22 mouse cellular contexts compared by ENCODE assay signal in genomic region chr7:128580318-128580717, GRCm38 (mm10). TPM values are rescaled to one million over a fixed set of nuclear protein-coding genes. Genes with fewer than 3 reads are reported as not detected.
DNase-seq lines count a peak whose midpoint lies in the region; ATAC-seq and TF ChIP-seq lines count a peak whose summit lies in the region.
"Had no signal": no experiment of that assay in that cellular context is flagged by ENCODE, and none has a peak within 500 bp of the region (broad histone marks: within the 10 kb centered on the region; RNA-seq: fewer than 3 reads in every experiment).

No protein-coding gene starts in this region.

- TF ChIP-seq POLR2A in ES-Bruce4 (IDR thresholded peaks at IDR 0.05; ENCODE audit: insufficient read depth, low read length) (no peak), MEL (IDR thresholded peaks at IDR 0.05; ENCODE audit: control insufficient read depth in 1 of 2, insufficient read depth in 1 of 2, low read depth in 1 of 2, low read length in 2 of 2, poor library complexity in 1 of 2) (no peak)

- H3K79me2 ChIP-seq in MEL (ENCODE audit: control insufficient read depth, insufficient read depth, low read length, poor library complexity): no peaks in the 10 kb centered on the region

- no peaks in the 10 kb centered on the region for H3K36me3 ChIP-seq in liver, embryonic 13.5 days
- no peaks in the 10 kb centered on the region for H3K36me3 ChIP-seq in liver, embryonic 11.5 days (ENCODE audit: control insufficient read depth, insufficient read depth, low read length)
- H3K36me3 ChIP-seq in ES-Bruce4 (ENCODE audit: control insufficient read depth, insufficient read depth, low read length, poor library complexity, severe bottlenecking) (no peaks in the 10 kb centered on the region), MEL (ENCODE audit: control insufficient read depth in 1 of 2, insufficient read depth in 2 of 2, low read length in 2 of 2) (peaks cover 0 to 21% of the 10 kb centered on the region in 2 experiments; a peak in 2 of 4 replicates)
- H3K36me3 ChIP-seq: embryonic facial prominence, embryonic 10.5 days; embryonic facial prominence, embryonic 12.5 days; forebrain, embryonic 10.5 days; forebrain, embryonic 12.5 days; G1E had no signal

- 43% methylated on average over 6 of the region's 6 CpGs for WGBS in liver, embryonic 13.5 days (ENCODE audit: insufficient replicate concordance)
- WGBS in liver, embryonic 11.5 days: 68% methylated on average over 6 of the region's 6 CpGs

- no peak for TF ChIP-seq RAD21 in MEL (IDR thresholded peaks at IDR 0.05; ENCODE audit: low read depth, low read length)

- H3K27ac ChIP-seq in liver, embryonic 13.5 days: no peak overlapping the region
- no peak overlapping the region for H3K27ac ChIP-seq in liver, embryonic 11.5 days (ENCODE audit: low read depth, low read length)
- H3K27ac ChIP-seq in ES-Bruce4 (ENCODE audit: insufficient read depth, low read length) (peak overlapping the region; percentile 96), MEL (ENCODE audit: control insufficient read depth, low read depth, low read length) (no peak overlapping the region)
- H3K27ac ChIP-seq: embryonic facial prominence, embryonic 10.5 days; embryonic facial prominence, embryonic 12.5 days; forebrain, embryonic 10.5 days; forebrain, embryonic 12.5 days had no signal

- H3K27me3 ChIP-seq in liver, embryonic 13.5 days: no peaks in the 10 kb centered on the region
- no peaks in the 10 kb centered on the region for H3K27me3 ChIP-seq in liver, embryonic 11.5 days (replicated peaks; ENCODE audit: control insufficient read depth, insufficient read depth, low read length)
- no peaks in the 10 kb centered on the region for H3K27me3 ChIP-seq in ES-Bruce4 (ENCODE audit: control insufficient read depth, insufficient read depth, low read length, poor library complexity, severe bottlenecking)
- H3K27me3 ChIP-seq in MEL (ENCODE audit: control insufficient read depth in 1 of 2, insufficient read depth in 2 of 2, low read length in 2 of 2): no peaks in the 10 kb centered on the region
- H3K27me3 ChIP-seq: embryonic facial prominence, embryonic 12.5 days had no signal

- no peak overlapping the region for H3K4me3 ChIP-seq in liver, embryonic 13.5 days (replicated peaks)
- H3K4me3 ChIP-seq in liver, embryonic 11.5 days (ENCODE audit: low read depth, low read length): no peak overlapping the region
- H3K4me3 ChIP-seq in ES-Bruce4 (ENCODE audit: low read depth, low read length): no peak overlapping the region
- H3K4me3 ChIP-seq in MEL (ENCODE audit: control insufficient read depth in 1 of 2, insufficient read depth in 1 of 2, low read depth in 2 of 2, low read length in 2 of 2): no peak overlapping the region
- H3K4me3 ChIP-seq: embryonic facial prominence, embryonic 10.5 days; embryonic facial prominence, embryonic 12.5 days; forebrain, embryonic 10.5 days; forebrain, embryonic 12.5 days had no signal

- no peaks in the 10 kb centered on the region for H3K9me3 ChIP-seq in liver, embryonic 13.5 days (replicated peaks)
- no peaks in the 10 kb centered on the region for H3K9me3 ChIP-seq in liver, embryonic 11.5 days (ENCODE audit: control insufficient read depth, low read length)
- H3K9me3 ChIP-seq in ES-Bruce4 (replicated peaks; ENCODE audit: control insufficient read depth, insufficient read depth, low read length, poor library complexity, severe bottlenecking) (peaks cover 3% of the 10 kb centered on the region; the same call in 1 of the 2 replicates), MEL (replicated peaks; ENCODE audit: insufficient read depth, low read length) (no peaks in the 10 kb centered on the region)
- H3K9me3 ChIP-seq: embryonic facial prominence, embryonic 10.5 days; embryonic facial prominence, embryonic 12.5 days; forebrain, embryonic 10.5 days; forebrain, embryonic 12.5 days; G1E had no signal

- no peak overlapping the region for H3K4me2 ChIP-seq in liver, embryonic 13.5 days
- H3K4me2 ChIP-seq in liver, embryonic 11.5 days: no peak overlapping the region
- H3K4me2 ChIP-seq: embryonic facial prominence, embryonic 12.5 days; forebrain, embryonic 12.5 days had no signal

- peaks cover 28% of the 10 kb centered on the region for H3K4me1 ChIP-seq in liver, embryonic 13.5 days (replicated peaks)
- peaks cover 10% of the 10 kb centered on the region for H3K4me1 ChIP-seq in liver, embryonic 11.5 days (replicated peaks; ENCODE audit: control insufficient read depth, insufficient read depth, low read length)
- H3K4me1 ChIP-seq in ES-Bruce4 (ENCODE audit: control insufficient read depth, insufficient read depth, low read length): peaks cover 8% of the 10 kb centered on the region
- peaks cover 20 to 36% of the 10 kb centered on the region in 2 experiments for H3K4me1 ChIP-seq in MEL (ENCODE audit: control insufficient read depth in 1 of 2, insufficient read depth in 2 of 2, low read length in 2 of 2)

- no peak for DNase-seq in liver, embryonic 13.5 days
- DNase-seq in liver, embryonic 11.5 days (ENCODE audit: low spot score): no peak
- peak; percentile 34 for DNase-seq in MEL (ENCODE audit: low read depth, low spot score)
- no peak for DNase-seq in left cerebral cortex, adult 9 months (ENCODE audit: low spot score in 2 of 2)
- DNase-seq in adrenal gland, postnatal 25 days: no peak
- DNase-seq: adrenal gland, adult 2 months; adrenal gland, postnatal 10 days; adrenal gland, postnatal 36 days; cerebellum, adult 11-12 months; cerebellum, adult 2 months; cerebellum, adult 9-10 months; cerebellum, postnatal 10 days; cerebellum, postnatal 25 days had no signal

- ATAC-seq in liver, embryonic 13.5 days (ENCODE audit: low read depth): peak; percentile 53; the same call in 1 of the 2 replicates
- ATAC-seq in liver, embryonic 11.5 days (replicated peaks; ENCODE audit: low FRiP score): no peak; the same call in 1 of the 2 replicates
- ATAC-seq in megakaryocyte-erythroid progenitor cell, adult 5-6 weeks (replicated peaks; ENCODE audit: low FRiP score, low TSS enrichment, poor library complexity, severe bottlenecking): peak; percentile 62
- ATAC-seq: forebrain, embryonic 14.5 days; forebrain, embryonic 16.5 days had no signal

- no peak for TF ChIP-seq CTCF in ES-Bruce4 (IDR thresholded peaks at IDR 0.05; ENCODE audit: low read depth, low read length)
- TF ChIP-seq CTCF in MEL (IDR thresholded peaks at IDR 0.05 in 2 of 3, conservative IDR thresholded peaks at IDR 0.05 in 1 of 3; ENCODE audit: control insufficient read depth in 1 of 3, insufficient read depth in 1 of 3, low read depth in 2 of 3, low read length in 3 of 3, poor library complexity in 1 of 3, severe bottlenecking in 1 of 3): no peak

- no peak for TF ChIP-seq EP300 in ES-Bruce4 (IDR thresholded peaks at IDR 0.05; ENCODE audit: insufficient read depth, low read depth, low read length)
- TF ChIP-seq EP300 in MEL (IDR thresholded peaks at IDR 0.05; ENCODE audit: low read depth in 1 of 2, low read length in 2 of 2): no peak

- H3K9ac ChIP-seq in liver, embryonic 13.5 days: no peak overlapping the region
- no peak overlapping the region for H3K9ac ChIP-seq in liver, embryonic 11.5 days (ENCODE audit: low read depth, low read length)
- peak overlapping the region; percentile 25; the same call in 1 of the 2 replicates for H3K9ac ChIP-seq in ES-Bruce4 (ENCODE audit: low read depth, poor library complexity, severe bottlenecking)
- H3K9ac ChIP-seq in MEL (ENCODE audit: control insufficient read depth, low read depth, low read length, poor library complexity, severe bottlenecking): no peak overlapping the region
- H3K9ac ChIP-seq: embryonic facial prominence, embryonic 12.5 days; forebrain, embryonic 12.5 days had no signal

TF ChIP-seq in MEL, 35 proteins besides CTCF, POLR2A, EP300 and RAD21:
- TF ChIP-seq HCFC1 (IDR thresholded peaks at IDR 0.05; ENCODE audit: low read depth, low read length) (0 out of 2 replicates have a peak, but pooled peaks have one; percentile 41), ZNF384 (IDR thresholded peaks at IDR 0.05; ENCODE audit: low read depth, low read length) (no peak)
TF ChIP-seq in MEL: peak in this region for 1.

RNA-seq across cellular contexts. Expression of gene Inpp5f, which starts 30.8 kb away (rescaled TPM):
- polyA plus RNA-seq in liver, embryonic 13.5 days (2015; fragmentation: Nextera tagmentation; extraction: Ambion mirVana): 6.9 and 7.4 TPM in 2 replicates
- polyA plus RNA-seq in liver, embryonic 11.5 days (2014; fragmentation: Nextera tagmentation; extraction: Ambion mirVana): 20.0 and 22.7 TPM in 2 replicates
- 36.4 and 40.6 TPM in 2 replicates for polyA plus RNA-seq in ES-Bruce4 (2011; ENCODE audit: insufficient read depth, insufficient read length, low read depth, missing spikeins)
- 9.5 and 9.9 TPM in 2 replicates for total RNA-seq in MEL (2012; rRNA removed)
- 10 to 100 TPM in 1 of 2 experiments, not detected in 1; 14.3 TPM for polyA plus RNA-seq in MEL (2012; ENCODE audit: insufficient read depth in 1 of 2, insufficient read length in 2 of 2, low read depth in 1 of 2, low replicate concordance in 2 of 2, missing spikeins in 1 of 2)
- total RNA-seq in megakaryocyte-erythroid progenitor cell, adult 5-6 weeks (2014; fragmentation: Nextera tagmentation): 8.8 and 11.5 TPM in 2 replicates
- total RNA-seq in megakaryocyte-erythroid progenitor cell, adult 5-6 weeks (2017): 4.6 and 9.4 TPM in 2 replicates
- 28.8 and 31.4 TPM in 2 replicates for total RNA-seq in adrenal gland, postnatal 25 days (2021)

RNA-seq across cellular contexts. Expression of gene Bag3, which starts 56.9 kb away (rescaled TPM):
- 3.3 and 3.9 TPM in 2 replicates for polyA plus RNA-seq in liver, embryonic 13.5 days (2015; fragmentation: Nextera tagmentation; extraction: Ambion mirVana)
- 10.3 and 12.5 TPM in 2 replicates for polyA plus RNA-seq in liver, embryonic 11.5 days (2014; fragmentation: Nextera tagmentation; extraction: Ambion mirVana)
- polyA plus RNA-seq in ES-Bruce4 (2011; ENCODE audit: insufficient read depth, insufficient read length, low read depth, missing spikeins) (28.4 and 30.2 TPM in 2 replicates), MEL (2012; ENCODE audit: insufficient read depth in 1 of 2, insufficient read length in 2 of 2, low read depth in 1 of 2, low replicate concordance in 2 of 2, missing spikeins in 1 of 2) (10 to 100 TPM in 1 of 2 experiments, not detected in 1; 13.4 TPM)
- 5.1 and 5.8 TPM in 2 replicates for total RNA-seq in MEL (2012; rRNA removed)
- total RNA-seq in megakaryocyte-erythroid progenitor cell, adult 5-6 weeks (2014; fragmentation: Nextera tagmentation): 11.0 and 12.7 TPM in 2 replicates
- total RNA-seq in megakaryocyte-erythroid progenitor cell, adult 5-6 weeks (2017): 6.5 and 14.2 TPM in 2 replicates
- total RNA-seq in adrenal gland, postnatal 25 days (2021): 148 and 181 TPM in 2 replicates
